Mouse (Mus musculus): ENCODE results near the gene Dhrs7. TPM values are rescaled to one million over a fixed set of nuclear protein-coding genes. Genes with fewer than 3 reads are reported as not detected.

Gene Dhrs7
- total and polyA plus RNA-seq, 3 experiments = 7.2 to 31.6 (median 14.4) TPM

DNA sequence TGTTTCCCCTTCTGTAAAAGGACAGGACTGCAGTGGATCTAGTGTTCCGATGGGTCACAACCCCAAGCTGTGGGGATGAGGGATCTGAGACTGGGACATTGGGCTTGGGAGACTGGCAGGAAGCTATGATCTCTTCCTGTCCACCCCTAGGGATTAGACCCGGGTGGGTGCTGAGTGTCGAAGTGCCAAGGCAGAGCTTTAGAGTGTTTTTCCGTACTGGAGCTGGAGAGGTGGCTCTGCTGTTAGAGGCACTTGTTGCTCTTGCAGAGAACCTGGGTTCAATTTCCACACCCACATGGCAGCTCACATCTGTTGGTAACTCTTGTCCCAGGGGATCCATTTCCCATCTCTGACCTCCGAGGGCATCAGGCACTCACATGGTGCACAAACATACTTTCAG lies 1.3 kb upstream of the Dhrs7 start:
- Histone ChIP-seq H3K9me3 (replicated peaks) (no peaks in the 10 kb centered on the region), H3K4me3 (ENCODE audit: low read depth, low read length) (no peak overlapping the region), H3K4me1 (ENCODE audit: insufficient read depth, low read depth, low read length) (peaks cover 18% of the 10 kb centered on the region), H3K27me3 (ENCODE audit: insufficient read depth, low read length) (peaks cover 2% of the 10 kb centered on the region; the same call in 1 of the 2 replicates), H3K36me3 (replicated peaks) (peaks cover 2% of the 10 kb centered on the region)
- no peak for ATAC-seq (ENCODE audit: extremely low read depth, insufficient number of reproducible peaks, low FRiP score, poor library complexity, severe bottlenecking)
- DNase-seq (ENCODE audit: low spot score) = no peak
- no peak for TF ChIP-seq TAL1 (conservative IDR thresholded peaks at IDR 0.05; ENCODE audit: low read depth, low read length)
- TF ChIP-seq GATA1 (IDR thresholded peaks at IDR 0.05; ENCODE audit: borderline replicate concordance, low read length) = no peak
- TF ChIP-seq POLR2AphosphoS5 (IDR thresholded peaks at IDR 0.05; ENCODE audit: insufficient replicate concordance, low read depth, low read length) = no peak

DNA sequence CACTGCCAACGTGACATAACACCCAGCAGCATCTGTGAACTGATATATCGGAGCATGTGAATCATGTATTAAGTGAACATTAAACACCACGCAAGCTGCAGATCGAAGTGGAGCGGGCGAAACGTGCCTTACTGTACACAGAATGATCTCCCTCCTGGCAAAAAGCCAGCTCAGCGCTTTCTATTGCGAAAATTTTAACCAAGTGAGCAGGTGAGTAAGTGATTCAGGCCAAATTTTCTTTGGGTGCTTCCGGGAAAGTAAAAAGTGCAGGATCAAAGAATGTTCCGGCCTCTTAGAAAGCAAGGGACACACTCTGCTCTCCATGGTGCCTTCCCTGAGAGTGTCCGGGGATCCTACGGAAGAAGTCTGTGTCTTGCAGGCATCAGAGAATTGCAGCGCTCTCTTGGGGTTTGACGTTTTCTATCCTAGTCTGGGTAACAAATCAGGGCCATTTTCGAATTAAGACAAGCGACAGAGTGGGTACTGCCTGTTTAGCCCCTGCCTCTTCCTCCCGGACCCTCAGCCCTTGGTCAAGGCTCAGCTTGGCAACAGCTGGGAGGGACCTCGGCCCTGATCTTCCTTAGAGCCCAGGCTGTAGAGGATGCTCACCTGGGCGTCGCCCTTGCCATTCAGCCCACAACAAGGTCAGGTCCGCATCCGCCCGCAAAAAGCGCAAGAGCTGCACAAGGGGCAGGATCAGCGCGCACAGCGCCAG lies 532 bp downstream of the Dhrs7 start:
- Histone ChIP-seq H3K4me1 (ENCODE audit: insufficient read depth, low read depth, low read length) (peaks cover 18% of the 10 kb centered on the region), H3K4me3 (ENCODE audit: low read depth, low read length) (peak overlapping the region; percentile 75), H3K36me3 (replicated peaks) (peaks cover 2% of the 10 kb centered on the region), H3K9me3 (replicated peaks) (no peaks in the 10 kb centered on the region), H3K27me3 (ENCODE audit: insufficient read depth, low read length) (peaks cover 2% of the 10 kb centered on the region; the same call in 1 of the 2 replicates)
- TF ChIP-seq GATA1 (IDR thresholded peaks at IDR 0.05; ENCODE audit: borderline replicate concordance, low read length) (no peak), TAL1 (conservative IDR thresholded peaks at IDR 0.05; ENCODE audit: low read depth, low read length) (no peak), POLR2AphosphoS5 (IDR thresholded peaks at IDR 0.05; ENCODE audit: insufficient replicate concordance, low read depth, low read length) (no peak), GATA2 (IDR thresholded peaks at IDR 0.05; ENCODE audit: borderline replicate concordance, low read depth, low read length) (no peak), CTCF (IDR thresholded peaks at IDR 0.05; ENCODE audit: low read depth, low read length) (no peak)
- ATAC-seq (ENCODE audit: extremely low read depth, insufficient number of reproducible peaks, low FRiP score, poor library complexity, severe bottlenecking) (no peak), DNase-seq (ENCODE audit: low spot score) (no peak)

DNA sequence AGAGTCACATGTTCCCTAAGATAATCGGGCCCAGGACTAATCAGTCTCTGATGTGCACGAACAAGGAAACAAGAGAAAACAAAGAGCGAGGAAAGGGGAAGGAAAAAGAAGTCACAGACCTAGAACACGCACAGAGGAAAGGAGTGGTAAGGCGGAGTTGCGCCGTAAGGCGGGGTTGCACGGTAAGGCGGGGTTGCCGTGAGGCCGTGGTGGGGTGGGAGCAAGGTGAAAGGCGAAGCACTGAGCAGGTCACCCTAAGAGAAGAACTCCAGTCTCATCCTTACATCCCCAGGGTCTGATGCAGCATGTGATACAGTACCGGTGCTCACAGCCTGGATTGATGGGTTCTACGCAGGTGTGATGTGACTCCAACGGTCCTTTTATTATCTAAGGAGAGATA lies 8.9 kb downstream of the Dhrs7 start:
- no peak for DNase-seq (ENCODE audit: low spot score)
- H3K9me3 ChIP-seq (replicated peaks) = no peaks in the 10 kb centered on the region
- ATAC-seq (ENCODE audit: extremely low read depth, insufficient number of reproducible peaks, low FRiP score, poor library complexity, severe bottlenecking) = no peak
- peaks cover 37% of the 10 kb centered on the region for H3K36me3 ChIP-seq (replicated peaks)
- H3K4me1 ChIP-seq (ENCODE audit: insufficient read depth, low read depth, low read length) = no peaks in the 10 kb centered on the region
- H3K27me3 ChIP-seq (ENCODE audit: insufficient read depth, low read length) = no peaks in the 10 kb centered on the region
- no peak for TF ChIP-seq GATA2 (IDR thresholded peaks at IDR 0.05; ENCODE audit: borderline replicate concordance, low read depth, low read length)
- no peak for TF ChIP-seq CTCF (IDR thresholded peaks at IDR 0.05; ENCODE audit: low read depth, low read length)
- TF ChIP-seq POLR2AphosphoS5 (IDR thresholded peaks at IDR 0.05; ENCODE audit: insufficient replicate concordance, low read depth, low read length) = no peak
- TF ChIP-seq GATA1 (IDR thresholded peaks at IDR 0.05; ENCODE audit: borderline replicate concordance, low read length) = no peak
- TF ChIP-seq TAL1 (conservative IDR thresholded peaks at IDR 0.05; ENCODE audit: low read depth, low read length) = no peak
- H3K4me3 ChIP-seq (ENCODE audit: low read depth, low read length) = no peak overlapping the region

DNA sequence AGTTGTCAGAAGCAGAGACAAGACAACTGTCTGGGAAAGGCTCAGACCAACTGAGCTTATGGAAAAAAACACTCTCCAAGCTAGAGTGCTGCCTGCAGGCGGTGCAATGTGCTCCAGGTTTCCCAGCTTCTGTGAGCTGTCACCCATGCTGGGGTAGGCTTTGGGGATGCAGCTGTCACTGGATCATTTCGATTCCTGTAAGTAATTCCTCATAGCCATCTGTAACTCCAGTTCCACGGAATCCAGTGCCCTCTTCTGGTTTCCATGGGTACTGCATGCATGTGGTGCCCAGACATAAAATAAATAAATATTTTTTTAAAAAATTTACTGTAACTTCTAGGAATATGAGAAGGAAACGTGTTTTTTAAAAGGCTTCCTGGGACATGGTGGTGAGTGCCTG lies 10.0 kb downstream of the Dhrs7 start:
- DNase-seq (ENCODE audit: low spot score) (no peak), ATAC-seq (ENCODE audit: extremely low read depth, insufficient number of reproducible peaks, low FRiP score, poor library complexity, severe bottlenecking) (no peak)
- Histone ChIP-seq H3K4me3 (ENCODE audit: low read depth, low read length) (no peak overlapping the region), H3K4me1 (ENCODE audit: insufficient read depth, low read depth, low read length) (no peaks in the 10 kb centered on the region), H3K9me3 (replicated peaks) (no peaks in the 10 kb centered on the region), H3K36me3 (replicated peaks) (peaks cover 42% of the 10 kb centered on the region), H3K27me3 (ENCODE audit: insufficient read depth, low read length) (no peaks in the 10 kb centered on the region)
- peak; percentile 70 for TF ChIP-seq CTCF (IDR thresholded peaks at IDR 0.05; ENCODE audit: low read depth, low read length)
- no peak for TF ChIP-seq GATA1 (IDR thresholded peaks at IDR 0.05; ENCODE audit: borderline replicate concordance, low read length)

DNA sequence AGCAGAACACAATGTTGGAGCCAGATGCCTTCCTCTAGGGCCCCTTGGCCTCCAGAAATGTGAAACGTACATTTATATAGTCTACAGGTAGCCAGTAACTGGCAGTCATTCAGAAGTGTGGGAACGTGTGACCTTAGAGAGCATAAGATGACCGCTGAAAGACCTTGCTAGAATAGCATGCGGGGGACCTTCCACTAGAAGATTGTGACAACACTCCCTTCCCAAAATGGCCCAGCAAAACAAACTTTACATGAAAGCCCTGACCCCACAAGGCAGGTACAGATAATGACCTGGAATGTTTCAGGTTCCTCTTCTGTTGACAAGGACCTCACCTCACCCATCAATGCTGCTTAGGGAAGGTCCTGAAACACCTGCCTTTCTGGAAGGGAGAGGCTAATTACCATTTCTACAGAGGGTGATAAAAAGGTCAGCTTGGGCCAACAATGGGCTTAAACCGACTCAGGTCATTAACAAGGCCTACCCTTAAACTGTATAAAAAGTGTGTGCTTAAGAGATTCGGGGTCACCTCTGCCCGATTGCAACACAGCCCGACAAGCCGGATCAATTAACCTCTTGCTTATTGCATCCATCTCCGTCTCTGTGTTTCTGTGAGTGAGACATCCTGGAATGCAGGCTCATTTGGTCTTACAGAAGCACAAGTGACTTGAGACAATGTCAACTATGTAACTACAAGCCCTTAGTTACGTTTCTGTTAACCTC lies 14.9 kb downstream of the Dhrs7 start, which contains the start of gene Gm4756:
Gene Gm4756 (minus strand): TSS at position 51 of the 720 bp plus-strand sequence.
- Histone ChIP-seq H3K27me3 (ENCODE audit: insufficient read depth, low read length) (no peaks in the 10 kb centered on the region; the same call in 1 of the 2 replicates), H3K4me1 (ENCODE audit: insufficient read depth, low read depth, low read length) (no peaks in the 10 kb centered on the region), H3K4me3 (ENCODE audit: low read depth, low read length) (no peak within 1 kb of the TSS), H3K9me3 (replicated peaks) (no peaks in the 10 kb centered on the region), H3K36me3 (replicated peaks) (peaks cover 29% of the 10 kb centered on the region)
- ATAC-seq (ENCODE audit: extremely low read depth, insufficient number of reproducible peaks, low FRiP score, poor library complexity, severe bottlenecking) (no peak), DNase-seq (ENCODE audit: low spot score) (no peak)
- TF ChIP-seq CTCF (IDR thresholded peaks at IDR 0.05; ENCODE audit: low read depth, low read length) = no peak
- no peak for TF ChIP-seq GATA2 (IDR thresholded peaks at IDR 0.05; ENCODE audit: borderline replicate concordance, low read depth, low read length)
- no peak for TF ChIP-seq POLR2AphosphoS5 (IDR thresholded peaks at IDR 0.05; ENCODE audit: insufficient replicate concordance, low read depth, low read length)
- no peak for TF ChIP-seq TAL1 (conservative IDR thresholded peaks at IDR 0.05; ENCODE audit: low read depth, low read length)
- no peak for TF ChIP-seq GATA1 (IDR thresholded peaks at IDR 0.05; ENCODE audit: borderline replicate concordance, low read length)

DNA sequence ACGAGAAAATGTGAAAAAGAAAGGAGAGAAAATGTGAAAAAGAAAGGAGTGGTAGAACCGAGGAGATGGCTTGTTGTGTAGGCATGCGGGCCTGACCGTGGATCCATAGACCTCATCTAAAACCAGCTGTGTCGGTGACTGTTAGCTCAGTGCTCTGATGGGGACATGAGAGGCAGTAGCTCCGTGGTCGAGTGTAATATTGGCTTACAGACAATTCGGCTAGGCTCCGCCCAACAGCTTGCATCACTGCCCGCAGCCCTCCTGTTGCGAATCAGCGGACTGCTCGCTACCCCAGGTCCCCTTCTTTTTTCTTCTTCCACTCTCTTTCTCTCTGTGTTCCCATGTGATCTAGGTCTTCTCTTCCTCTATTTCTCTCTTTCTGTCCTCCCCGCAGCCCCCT lies 15.8 kb downstream of the Dhrs7 start:
- H3K4me3 ChIP-seq (ENCODE audit: low read depth, low read length) = no peak overlapping the region
- TF ChIP-seq CTCF (IDR thresholded peaks at IDR 0.05; ENCODE audit: low read depth, low read length) (no peak), GATA2 (IDR thresholded peaks at IDR 0.05; ENCODE audit: borderline replicate concordance, low read depth, low read length) (no peak), GATA1 (IDR thresholded peaks at IDR 0.05; ENCODE audit: borderline replicate concordance, low read length) (no peak), TAL1 (conservative IDR thresholded peaks at IDR 0.05; ENCODE audit: low read depth, low read length) (no peak), POLR2AphosphoS5 (IDR thresholded peaks at IDR 0.05; ENCODE audit: insufficient replicate concordance, low read depth, low read length) (no peak)
- no peaks in the 10 kb centered on the region for H3K9me3 ChIP-seq (replicated peaks)
- H3K27me3 ChIP-seq (ENCODE audit: insufficient read depth, low read length) = no peaks in the 10 kb centered on the region; the same call in 1 of the 2 replicates
- H3K4me1 ChIP-seq (ENCODE audit: insufficient read depth, low read depth, low read length) = no peaks in the 10 kb centered on the region
- ATAC-seq (ENCODE audit: extremely low read depth, insufficient number of reproducible peaks, low FRiP score, poor library complexity, severe bottlenecking) = no peak
- peaks cover 24% of the 10 kb centered on the region for H3K36me3 ChIP-seq (replicated peaks)
- DNase-seq (ENCODE audit: low spot score) = no peak

Data from G1E (cell line).